Mouse (Mus musculus) right cerebral cortex, adult 2 months (tissue): ENCODE measurements around the gene Kalrn.

Source experiments
- DNase-seq, 2 experiments: peaks; one replicate each; pipeline ENCODE4 v3.0.0; 2021 to 2022; ENCODE audit warnings: low spot score in 2 of 2

Kalrn gene

DNA sequence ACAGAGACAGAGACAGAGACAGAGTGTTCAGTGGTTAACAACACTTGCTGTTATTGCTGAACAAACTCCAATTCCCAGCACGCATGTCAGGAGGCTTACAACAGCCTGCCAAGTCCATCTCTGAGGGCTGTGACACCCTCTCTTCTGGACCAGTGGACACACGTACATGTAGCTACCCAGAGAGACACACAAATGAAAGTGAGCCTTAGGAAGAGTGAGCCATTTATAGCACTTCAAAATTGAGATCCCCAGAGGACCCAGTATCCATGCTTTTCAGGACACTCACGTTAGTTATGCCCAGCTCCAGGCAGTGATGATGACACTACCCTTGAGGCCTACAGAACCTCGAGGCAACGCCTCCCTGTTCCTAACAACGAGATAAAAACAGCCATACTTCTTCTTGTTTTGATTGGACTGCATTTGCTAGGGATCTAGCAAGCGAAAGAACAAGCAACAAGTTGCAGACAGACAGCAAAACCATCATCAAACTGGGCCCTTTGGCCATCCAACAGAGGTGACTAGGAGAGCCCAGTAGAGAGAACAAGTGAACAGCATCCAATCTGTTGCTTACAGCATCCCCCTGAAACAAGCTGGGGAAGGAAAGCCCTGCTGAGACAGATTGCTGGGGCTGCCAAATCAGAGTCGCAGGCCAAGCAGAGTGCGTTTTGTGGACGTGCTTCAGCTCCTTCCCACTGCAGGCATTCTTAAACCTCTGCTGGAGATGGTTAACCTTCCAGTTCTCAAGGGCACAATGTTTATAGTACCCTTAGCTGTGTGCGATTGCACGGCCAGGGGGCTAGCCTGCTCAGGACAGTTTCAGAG, 634.8 kb downstream of the Kalrn start:
- no peak for DNase-seq

DNA sequence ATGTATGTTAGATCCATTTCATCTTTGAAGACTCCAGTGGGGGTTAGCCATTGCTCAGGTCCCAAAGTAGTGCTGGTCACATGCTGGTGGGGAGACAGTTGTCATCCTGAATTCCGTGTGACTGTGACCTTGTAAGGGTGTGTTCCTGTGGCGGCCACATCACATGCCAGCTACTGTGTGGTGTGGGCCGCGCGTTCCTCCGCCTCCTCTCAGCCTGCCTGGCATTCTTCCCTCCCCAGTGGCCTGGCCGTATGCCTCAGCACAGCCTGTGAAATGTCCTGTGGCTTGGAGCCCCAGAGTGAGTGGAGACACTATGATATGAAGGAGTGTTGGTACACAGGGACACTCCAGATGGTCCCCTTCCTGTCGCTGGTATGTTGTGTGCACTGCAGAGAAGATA, 635.8 kb downstream of the Kalrn start:
- peak in 1 of 2 experiments; percentile 26 for DNase-seq

DNA sequence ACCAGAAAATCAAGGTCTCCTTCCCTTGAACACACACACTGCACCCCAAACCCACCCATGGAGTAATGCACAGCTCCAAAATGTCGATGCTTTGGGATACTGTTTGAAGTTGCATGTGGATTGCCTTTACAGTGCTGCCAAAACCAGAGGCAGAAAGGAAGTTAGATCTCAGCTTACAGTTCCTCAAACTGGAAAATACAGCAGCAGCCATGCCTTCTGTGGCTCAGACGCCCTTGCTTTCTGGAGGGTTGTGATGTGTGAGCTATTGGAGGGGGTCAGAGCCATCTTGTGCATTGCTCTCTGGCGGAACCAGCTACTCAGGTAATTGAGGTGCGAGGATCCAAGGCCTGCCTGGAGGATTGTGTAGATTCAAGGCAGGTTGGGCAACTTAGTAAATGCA, 636.4 kb downstream of the Kalrn start:
- DNase-seq: no peak

DNA sequence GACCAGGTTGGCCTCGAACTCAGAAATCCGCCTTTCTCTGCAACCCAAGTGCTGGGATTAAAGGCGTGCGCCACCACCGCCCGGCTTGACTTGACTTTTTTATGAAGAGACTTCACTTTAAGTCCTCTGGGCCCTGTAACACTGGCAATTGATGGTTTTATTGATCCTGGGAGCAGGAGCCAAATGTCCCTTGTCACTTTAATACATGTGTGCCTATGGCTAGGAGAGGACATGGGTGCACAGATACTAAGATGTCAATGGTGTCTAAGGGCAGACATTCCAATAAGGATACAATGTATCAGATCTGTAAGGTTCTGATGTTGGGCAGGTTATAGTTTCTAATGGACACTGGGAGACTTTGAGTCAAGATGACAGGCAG, 637.9 kb downstream of the Kalrn start:
- no peak for DNase-seq

DNA sequence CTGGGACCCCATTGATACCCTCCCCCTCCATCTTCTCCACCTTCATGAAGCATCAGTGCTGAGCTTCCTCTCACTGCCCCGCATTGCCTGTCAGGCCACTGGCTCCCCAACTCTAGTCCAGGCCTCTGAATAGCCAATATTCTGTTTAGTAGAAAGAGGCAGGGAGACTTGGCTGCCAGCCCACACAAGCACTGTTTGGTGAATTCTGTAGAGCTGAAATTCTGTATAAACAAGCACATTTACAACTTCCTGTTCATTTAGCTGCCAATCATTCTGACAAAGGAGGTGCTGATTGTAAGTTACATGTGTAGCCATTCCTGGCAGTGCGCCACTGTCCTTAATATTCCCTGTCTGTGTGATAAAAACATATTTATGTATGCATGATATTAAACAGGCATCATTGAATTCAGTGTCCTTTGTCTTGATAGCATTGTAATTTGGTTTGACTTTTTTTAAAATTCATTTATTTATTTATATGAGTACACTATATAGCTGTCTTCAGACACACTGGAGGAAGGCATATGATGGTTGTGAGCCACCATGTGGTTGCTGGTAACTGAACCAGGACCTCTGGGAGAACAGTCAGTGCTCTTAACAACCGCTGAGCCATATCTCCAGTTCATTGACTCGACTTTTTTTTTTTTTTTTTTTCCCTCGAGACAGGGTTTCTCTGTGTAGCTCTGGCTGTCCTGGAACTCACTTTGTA, 638.5 kb downstream of the Kalrn start:
- DNase-seq: peak; percentile 36 to 66

DNA sequence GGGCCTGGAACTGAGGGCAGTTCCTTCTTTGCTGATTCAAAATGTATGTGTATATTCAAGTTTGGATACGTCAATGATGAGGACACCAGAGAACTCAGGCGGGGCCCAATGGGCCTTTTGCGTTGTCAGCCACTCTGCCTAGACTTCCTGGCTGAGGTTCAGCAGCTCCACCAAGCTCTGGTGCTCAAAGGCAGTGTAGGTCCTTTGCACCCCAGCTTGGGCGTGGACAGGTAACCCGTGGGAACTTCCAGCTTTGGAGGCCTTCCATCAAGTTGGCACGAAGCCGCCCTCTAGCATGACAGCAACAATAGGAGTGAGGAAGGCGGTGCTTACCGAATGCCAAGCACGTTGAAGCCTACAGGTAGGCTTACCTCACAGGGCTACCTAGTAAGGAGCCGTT, 639.9 kb downstream of the Kalrn start:
- DNase-seq: no peak

DNA sequence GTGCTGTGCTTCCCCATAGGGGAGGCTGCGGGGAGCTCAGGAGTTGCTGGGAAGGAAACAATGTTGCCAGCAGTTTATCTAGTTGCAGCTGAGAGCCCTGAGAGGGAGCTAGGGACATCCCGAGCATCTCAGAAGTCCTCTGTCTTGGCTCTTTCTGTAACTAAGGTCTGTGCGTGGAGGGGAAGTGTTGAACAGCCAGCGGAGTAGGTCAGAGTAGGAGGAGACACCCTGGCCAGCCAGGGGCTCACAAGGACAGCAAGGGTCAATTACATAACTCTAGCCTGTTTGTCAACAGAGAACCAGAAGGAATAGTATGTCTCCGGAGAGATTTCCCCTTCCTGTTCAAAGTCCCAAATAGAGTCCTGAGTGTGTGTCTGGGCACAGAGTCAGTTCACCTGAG, 641.2 kb downstream of the Kalrn start:
- no peak for DNase-seq

DNA sequence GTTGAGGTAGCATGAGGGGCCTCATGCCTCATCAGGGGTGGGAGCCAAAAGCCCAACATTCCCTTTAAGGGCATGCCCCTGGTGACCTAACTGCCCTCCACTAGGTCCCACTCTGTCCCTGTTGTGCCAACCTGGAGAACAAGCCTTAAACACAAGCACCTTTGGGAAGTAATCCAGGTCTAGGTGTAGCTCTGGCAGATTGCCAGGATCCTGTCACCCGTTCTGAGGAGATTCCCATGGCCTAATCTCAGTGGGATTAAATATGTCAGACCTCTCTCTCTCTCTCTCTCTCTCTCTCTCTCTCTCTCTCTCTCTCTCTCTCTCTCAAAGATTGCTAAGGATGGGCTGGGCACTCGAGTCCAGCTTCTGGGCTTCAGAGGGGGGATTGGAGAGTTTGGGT, 641.6 kb downstream of the Kalrn start:
- DNase-seq: no peak

DNA sequence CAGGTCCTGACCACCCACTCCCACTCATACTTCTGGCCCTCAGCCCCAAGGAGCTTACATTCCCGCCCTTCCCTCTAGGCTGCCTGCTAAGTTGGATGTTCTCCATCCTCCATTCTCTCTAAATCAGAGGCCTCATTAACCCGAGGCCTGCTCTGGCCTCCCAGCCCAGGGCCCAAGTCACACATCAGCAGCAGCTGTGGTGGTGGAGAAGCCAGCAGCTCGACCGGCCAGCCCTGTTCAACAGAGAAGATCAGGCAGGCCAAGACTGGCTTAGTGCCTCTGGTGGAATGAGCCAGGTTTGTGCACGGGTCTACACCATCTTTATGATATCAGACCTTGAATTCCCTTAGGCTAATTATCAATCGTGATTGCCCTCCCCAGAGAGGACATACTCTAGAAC, 642.5 kb downstream of the Kalrn start:
- no peak for DNase-seq

DNA sequence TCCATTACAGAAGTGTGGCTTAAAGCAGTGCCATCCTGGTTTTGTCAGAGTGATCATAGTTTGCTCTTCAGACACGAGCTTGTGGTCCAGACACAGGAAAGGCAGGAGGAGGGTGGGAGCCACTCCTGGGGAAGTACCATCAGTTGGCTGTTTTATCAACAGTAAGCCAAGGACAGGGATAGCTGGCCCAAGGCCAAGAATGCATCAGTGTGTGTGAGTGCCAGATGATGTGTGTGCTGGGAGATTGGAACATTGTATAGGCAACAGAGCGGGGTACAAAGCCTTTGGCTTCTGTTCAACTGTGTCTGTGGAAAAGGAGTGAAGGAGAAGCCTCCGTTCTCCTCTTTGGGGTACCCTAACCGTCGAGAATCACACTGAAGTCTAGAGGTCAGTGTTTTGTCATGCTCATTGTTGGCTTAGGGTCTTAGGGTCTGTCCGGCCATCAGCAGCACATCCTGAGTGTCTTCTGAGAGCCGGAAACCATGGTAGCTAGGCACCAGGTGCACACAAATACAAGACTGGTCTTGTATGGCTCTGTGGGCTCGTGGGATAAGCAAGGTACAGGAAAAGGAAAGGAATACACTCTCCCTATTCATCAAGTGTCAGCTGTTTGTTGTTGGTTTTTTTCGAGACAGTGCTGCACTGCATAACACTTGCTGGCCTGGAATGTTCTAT, 644.4 kb downstream of the Kalrn start:
- DNase-seq: no peak

DNA sequence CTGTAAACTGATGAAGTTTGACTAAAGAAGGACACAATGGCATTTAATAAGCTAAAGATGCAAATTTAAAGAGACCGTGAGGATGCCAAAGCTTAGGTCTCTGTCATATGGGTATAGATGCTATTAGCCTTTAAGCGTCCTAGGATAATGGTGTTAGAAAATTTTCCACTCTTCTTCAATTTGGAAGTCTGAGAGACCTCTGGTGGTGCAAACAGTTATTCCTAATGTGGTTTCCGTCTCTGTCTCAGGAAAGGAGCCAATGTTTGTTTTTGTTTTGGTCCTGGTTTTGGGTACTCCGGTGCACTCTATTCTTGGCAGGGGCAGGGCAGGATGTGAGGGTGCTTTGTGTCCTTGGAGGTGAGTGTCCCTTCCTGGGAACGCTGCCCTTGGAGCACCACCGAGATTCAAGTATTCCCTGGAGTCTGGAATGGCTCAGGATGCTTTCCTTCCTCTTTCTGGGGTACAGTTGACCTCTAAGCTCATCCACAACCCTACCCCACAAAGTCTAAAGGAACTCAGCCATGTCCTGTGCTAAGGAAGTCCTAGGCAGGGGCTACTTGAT, 646.0 kb downstream of the Kalrn start:
- no peak for DNase-seq

DNA sequence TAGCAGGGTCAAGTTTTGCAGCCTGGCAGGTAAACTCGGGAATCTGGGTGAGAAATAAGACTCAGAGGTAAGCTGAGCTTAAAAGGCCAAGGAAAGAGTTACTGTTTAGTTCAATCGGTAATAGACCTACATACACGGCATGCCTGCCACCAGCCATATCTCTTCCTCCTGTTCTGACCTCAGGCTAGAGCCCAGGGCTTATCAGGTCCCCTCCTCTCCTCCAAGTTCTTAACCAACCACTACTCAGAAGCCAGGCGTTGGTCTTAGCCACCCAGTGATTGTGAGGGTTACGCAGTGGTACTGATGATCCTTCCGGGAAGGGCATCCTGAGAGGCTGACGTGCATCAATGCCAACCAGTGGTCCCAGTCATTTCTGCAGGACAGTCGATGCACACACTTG, 649.6 kb downstream of the Kalrn start:
- DNase-seq: no peak

DNA sequence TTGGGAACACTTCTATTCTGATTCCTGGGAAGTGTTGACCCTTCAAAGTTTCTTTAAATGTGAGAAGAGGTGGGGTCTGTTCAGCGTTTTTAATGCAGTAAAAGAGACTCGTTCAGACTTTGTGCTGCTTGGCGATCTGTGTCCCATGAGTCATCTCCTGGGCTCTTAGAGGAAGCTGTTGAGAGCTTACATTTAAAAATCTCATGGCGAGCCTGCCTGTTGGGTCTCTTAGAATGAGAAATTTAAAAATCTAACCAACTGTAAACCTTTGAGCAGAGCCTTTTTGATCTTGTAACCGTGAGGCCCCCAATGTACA, 650.4 kb downstream of the Kalrn start:
- no peak for DNase-seq

DNA sequence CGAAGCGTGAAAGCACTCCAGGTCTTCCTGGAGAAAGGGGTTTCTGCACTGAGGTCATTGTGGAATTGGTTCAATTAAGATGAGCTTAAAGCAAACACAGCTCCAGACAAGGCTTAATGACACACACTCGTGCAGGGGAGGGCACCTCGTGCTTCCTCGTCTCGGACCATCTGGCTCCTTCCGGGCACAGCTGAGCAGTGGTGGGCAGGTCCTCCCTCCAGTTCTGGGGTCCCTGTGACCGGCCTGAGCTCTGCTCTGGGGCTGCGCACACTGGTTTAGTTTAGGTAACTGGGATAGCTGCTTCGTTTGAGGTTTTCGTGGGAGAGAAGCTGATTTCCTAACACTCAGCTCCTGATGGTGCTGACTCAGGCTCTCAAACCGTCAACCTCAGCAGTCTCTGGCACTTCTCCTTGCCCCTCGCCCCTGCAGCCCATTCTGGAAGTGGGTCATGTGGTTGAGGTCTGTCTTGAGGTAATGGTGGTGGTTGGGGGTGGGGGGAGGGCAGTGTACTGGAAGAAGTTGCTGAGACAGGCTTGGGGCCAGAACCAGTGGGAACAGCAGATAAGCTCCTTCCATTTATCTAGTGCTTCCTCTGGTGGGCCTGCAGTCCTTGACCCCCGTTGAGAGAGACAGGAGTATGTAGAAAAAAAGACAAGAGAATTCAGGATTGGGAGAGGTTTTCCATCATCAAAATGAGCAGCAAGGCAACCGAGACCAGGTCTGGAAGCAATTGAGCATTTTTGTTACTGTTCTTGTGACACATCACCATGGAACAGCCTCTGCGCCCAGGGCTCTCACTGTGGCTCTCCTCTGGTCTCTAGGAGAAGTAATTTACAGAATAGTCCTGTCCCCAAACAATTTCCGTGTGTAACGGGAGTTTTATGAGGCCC, 651.0 kb downstream of the Kalrn start:
- peak in 1 of 2 experiments; percentile 27 for DNase-seq

DNA sequence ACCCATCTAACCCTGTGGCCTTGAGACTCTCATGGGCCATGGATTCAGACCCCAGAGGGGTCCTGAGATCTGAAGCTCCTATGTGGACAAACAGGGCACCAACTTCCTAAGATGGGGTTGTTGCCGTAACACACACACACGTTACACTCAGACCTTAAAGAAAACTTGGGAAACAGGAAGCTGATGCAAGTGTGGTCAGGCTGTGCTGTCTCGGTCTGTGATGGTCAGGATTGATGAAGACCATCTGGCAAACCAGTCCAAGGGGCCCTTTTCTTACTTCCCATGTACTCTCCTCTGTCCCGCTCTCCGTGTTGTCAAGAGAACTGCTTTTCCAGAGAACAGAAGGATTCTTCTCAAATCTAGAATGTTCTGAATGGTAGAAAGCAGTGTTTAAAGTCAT, 651.8 kb downstream of the Kalrn start:
- DNase-seq: no peak
